Mouse (Mus musculus) heart, adult 8-10 months (tissue): ENCODE measurements around the gene Ranbp2. TPM values are rescaled to one million over a fixed set of nuclear protein-coding genes. Genes with fewer than 3 reads are reported as not detected.
A peak's percentile ranks its signal among the peaks of the same experiment; 100 is the strongest.

ENCODE experiments used
- DNase-seq: peaks from one replicate; pipeline ENCODE4 v3.0.0; 2022; ENCODE audit warnings: low spot score
- total RNA-seq, 4 experiments: library from RNA; stranded (reverse); gene quantifications; 2 replicates each; pipeline ENCODE4 v1.2.4; 2022

Ranbp2 gene
- total RNA-seq, result 10 to 100 TPM; 49.8 to 53.3 (median 51.2) TPM

DNA sequence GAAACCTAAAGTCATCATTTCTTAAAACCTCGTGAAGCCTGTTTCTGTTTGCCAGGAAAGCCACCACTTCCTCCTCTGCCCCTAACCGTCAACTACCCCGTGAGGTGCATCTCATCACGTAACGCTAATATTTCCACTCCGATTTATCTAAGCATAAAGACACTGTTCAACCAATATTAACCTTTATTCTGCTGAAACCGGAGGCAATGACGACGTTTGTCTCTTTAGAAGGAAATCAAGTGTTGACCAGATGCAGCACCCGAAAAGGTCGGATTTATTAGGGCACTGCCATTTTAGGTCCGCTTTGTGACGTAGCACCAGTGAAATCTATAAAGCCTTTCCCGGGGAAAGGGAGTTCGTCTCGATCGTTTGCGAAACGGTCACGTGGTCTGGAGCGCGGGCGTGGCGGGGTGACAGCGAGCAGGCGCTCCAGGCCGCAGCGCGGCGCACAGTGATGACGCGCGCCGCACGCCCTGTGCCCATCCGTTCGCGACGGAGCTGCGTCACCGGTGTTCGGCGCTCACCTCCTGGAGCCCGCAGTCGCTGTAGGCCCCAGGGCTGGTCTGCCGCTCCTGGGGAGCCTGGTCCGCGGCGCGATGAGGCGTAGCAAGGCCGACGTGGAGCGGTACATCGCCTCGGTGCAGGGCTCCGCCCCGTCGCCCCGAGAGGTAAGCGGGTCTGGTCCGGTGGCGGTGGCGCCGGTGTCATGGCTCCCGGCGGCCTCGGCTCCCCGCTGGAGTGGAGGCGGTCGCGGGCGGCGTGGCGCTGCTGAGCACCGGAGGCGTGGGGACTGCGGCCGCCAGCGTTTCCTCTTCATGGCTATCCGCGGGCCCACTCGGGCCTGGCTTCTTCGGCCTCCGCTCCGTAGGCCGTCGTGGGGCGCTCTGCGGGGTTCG, at the start of gene Ranbp2:
Ranbp2 (plus strand) TSS at position 537 of the 896 bp plus-strand sequence.
- DNase-seq, result peak; percentile 94

- DNase-seq, result no peak
These were observed 47.8 kb upstream of the Ranbp2 start for GRCm38 (mm10) chr10:58398941-58399340.

GRCm38 (mm10) chr10:58401838-58402237, 44.9 kb upstream of the Ranbp2 start:
- peak; percentile 50 for DNase-seq

DNA sequence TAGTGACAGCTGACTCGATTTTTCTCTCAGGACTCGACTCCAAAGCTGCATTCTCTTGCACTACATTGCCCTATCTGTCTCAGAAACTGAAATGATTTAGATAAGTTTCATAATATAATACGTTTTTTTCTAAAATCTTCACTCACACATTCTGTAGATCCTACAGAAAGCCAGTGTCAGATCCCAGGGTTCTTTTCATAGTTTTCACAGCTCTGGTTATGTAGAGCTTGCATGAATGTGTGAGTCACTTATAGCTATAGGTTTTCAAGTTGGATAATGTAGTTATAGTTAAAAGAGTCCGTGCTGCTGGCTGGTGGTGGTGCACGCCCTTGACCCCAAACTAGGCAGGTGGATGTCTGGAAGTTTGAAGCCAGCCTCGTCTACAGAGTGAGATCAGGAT, 42.1 kb upstream of the Ranbp2 start:
- DNase-seq, result no peak

- DNase-seq, result peak; percentile 46
These were observed 41.3 kb upstream of the Ranbp2 start for GRCm38 (mm10) chr10:58405285-58405948.

- peak; percentile 46 for DNase-seq
These were observed 40.8 kb upstream of the Ranbp2 start for GRCm38 (mm10) chr10:58405949-58406305.

DNA sequence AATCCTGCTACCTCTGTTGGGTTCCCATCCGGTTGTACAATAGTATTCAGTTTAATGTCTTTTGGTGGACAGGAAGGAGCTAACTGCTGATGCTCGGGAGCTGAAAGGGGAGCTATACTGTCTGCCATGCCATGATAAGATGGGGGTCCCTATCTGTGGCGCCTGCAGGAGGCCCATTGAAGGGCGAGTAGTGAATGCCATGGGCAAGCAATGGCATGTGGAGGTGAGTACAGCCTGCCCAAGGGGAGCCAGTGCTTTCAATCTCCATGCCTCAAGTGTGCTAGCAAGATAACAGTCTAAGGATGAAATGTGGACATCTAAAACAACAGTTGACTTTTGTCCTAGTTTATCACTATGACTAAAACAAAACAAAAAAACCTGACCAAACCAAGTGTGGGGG, 34.4 kb upstream of the Ranbp2 start:
- no peak for DNase-seq

DNA sequence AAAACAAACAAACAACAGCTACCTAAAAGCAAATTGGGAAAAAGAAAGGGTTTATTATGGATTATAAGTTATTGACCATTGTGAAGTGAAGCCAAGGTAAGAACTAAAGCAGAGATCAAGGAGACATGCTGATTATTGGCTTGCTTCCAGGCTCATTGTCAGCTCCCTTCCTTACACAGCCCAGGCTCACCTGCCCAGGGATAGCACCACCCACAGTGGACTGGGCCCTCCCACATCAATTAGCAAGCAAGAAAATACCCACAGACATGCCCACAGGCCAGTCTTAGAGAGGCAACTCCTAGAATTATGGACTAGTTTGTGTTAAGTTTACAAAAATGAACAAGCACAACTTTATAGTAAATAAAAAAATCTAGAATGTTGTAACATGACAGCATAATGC, 33.9 kb upstream of the Ranbp2 start:
- DNase-seq, result no peak

GRCm38 (mm10) chr10:58416702-58417101, 30.0 kb upstream of the Ranbp2 start:
- DNase-seq, result no peak

DNA sequence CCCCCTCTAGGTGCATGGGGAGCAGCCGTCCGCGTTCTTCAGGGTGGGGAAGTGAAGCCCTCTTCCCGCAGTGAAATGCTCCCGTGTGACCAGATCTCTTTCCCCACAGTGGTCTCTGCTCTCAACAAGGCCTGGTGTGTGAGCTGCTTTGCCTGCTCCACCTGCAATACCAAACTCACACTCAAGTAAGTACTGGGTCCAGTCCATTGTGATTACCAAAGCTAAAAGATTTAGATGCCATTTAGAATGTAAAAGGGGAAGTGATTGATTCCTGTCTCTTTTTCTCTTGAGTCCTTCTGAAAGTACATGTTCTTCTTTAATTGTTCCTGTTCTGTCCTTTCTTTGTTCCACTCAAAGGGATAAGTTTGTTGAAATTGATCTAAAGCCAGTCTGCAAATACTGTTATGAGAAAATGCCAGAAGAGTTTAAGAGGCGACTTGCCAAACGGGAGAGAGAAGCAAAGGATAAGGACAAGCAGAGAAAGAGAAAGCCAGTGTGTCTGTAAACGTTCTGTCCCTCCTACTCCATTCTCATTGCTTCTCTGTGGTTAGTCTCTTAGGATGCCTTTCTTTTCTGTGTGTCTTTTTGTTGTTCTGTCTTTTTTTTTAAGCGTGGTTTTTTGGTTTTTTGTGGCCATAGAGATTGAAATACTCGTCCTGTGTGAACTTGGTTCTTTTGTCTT, 28.3 kb upstream of the Ranbp2 start:
- no peak for DNase-seq

GRCm38 (mm10) chr10:58427930-58428329, 18.8 kb upstream of the Ranbp2 start:
- DNase-seq, result no peak

DNA sequence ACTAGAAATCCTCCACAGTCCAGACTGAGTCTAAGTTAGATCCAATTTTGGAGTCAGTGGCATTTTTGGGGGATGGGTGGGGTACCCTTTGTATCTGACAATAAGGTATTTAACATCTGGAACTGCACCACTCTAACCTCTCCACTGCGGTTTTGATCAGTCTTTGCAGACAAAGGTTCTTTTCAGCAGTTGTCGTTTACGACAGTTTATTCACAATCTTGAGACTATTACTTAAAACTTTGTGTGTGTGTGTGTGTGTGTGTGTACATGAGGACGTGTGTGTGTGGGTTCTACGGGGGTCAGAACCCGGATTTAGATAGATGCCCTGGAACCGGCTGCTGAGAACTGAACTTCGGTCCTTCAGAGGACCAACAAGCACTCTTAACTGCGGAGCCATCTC, 870 bp upstream of the Ranbp2 start:
- DNase-seq, result peak; percentile 10

GRCm38 (mm10) chr10:58447280-58447781, 611 bp downstream of the Ranbp2 start:
- peak; percentile 6 for DNase-seq

DNA sequence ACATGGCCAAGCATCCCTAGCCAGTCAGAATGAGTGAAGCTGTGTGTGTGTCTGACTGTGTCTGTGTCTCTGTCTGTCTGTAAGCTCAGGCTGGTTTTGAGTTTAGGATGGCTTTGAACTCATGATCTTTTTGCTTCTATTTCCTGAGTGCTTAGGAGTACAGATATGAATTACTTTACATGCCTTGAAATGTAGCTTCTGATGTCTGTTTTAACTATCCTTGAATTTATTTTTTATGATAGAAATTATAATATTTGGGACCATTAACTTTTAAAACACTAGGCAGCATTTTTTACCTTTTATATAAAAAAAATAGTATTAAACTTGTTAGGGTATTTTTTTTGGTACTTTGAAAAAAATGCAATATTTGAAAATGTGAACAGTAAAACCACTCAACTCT, 4.9 kb downstream of the Ranbp2 start:
- no peak for DNase-seq

GRCm38 (mm10) chr10:58452185-58452584, 5.5 kb downstream of the Ranbp2 start:
- DNase-seq, result no peak

- DNase-seq, result no peak
These were observed 13.2 kb downstream of the Ranbp2 start for GRCm38 (mm10) chr10:58459896-58460295.

GRCm38 (mm10) chr10:58477086-58477755, 30.5 kb downstream of the Ranbp2 start:
- no peak for DNase-seq

DNA sequence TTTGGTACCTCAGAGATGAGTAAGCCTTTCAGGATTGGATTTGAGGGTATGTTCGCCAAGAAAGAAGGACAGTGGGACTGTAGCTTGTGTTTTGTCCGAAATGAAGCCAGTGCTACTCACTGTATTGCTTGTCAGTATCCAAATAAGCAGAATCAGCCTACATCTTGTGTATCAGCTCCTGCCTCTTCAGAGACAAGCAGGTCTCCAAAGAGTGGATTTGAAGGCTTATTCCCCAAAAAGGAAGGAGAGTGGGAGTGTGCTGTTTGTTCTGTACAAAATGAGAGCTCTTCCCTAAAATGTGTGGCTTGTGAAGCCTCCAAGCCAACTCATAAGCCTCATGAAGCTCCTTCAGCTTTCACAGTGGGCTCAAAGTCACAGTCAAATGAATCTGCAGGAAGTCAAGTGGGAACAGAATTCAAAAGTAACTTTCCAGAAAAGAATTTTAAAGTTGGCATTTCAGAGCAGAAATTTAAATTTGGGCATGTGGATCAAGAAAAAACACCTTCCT, 31.4 kb downstream of the Ranbp2 start:
- no peak for DNase-seq

- no peak for DNase-seq
These were observed 33.3 kb downstream of the Ranbp2 start for GRCm38 (mm10) chr10:58479954-58480490.

DNA sequence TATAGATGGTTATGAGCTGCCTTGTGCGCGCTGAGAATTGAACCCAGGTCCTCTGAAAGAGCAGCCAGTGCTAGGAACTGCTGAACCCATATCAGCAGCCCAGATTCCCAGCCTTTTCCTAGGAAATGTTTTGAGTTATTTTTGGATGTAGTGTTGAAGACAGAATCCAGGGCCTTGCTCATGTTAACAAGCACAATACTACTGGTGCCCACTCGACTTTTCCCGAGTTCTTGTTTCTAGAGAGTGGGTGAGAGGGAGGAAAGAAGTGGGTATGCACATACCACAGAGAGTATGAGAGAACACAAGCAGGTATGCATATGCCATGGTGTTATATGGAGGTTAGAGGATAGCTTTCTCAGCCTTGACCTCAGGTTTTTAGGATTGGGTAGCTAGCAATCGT, 44.3 kb downstream of the Ranbp2 start:
- DNase-seq, result no peak

- DNase-seq, result no peak
These were observed 48.9 kb downstream of the Ranbp2 start for GRCm38 (mm10) chr10:58495637-58496036.
